Mouse (Mus musculus): Measurements from ENCODE around the gene Cmc2.

Gene Cmc2

GRCm38 (mm10) chr8:116905252-116905651 lies 16.0 kb downstream of the Cmc2 start:
- no peak for DNase-seq

- no peak for DNase-seq
These were observed 16.5 kb downstream of the Cmc2 start for GRCm38 (mm10) chr8:116904736-116905135.

GRCm38 (mm10) chr8:116895521-116895920 lies 25.7 kb downstream of the Cmc2 start:
- DNase-seq, result no peak

- DNase-seq, result no peak
These were observed 27.3 kb downstream of the Cmc2 start for GRCm38 (mm10) chr8:116893938-116894337.

- DNase-seq, result no peak
These were observed 28.6 kb downstream of the Cmc2 start for GRCm38 (mm10) chr8:116892636-116893035.

- no peak for DNase-seq
These were observed 29.1 kb downstream of the Cmc2 start for GRCm38 (mm10) chr8:116892130-116892529.

- DNase-seq, result no peak
These were observed 29.8 kb downstream of the Cmc2 start for GRCm38 (mm10) chr8:116891446-116891845.

GRCm38 (mm10) chr8:116887813-116888212 lies 33.4 kb downstream of the Cmc2 start:
- DNase-seq, result no peak

GRCm38 (mm10) chr8:116881396-116881795 lies 39.9 kb downstream of the Cmc2 start:
- no peak for DNase-seq

- DNase-seq, result no peak
These were observed 45.3 kb downstream of the Cmc2 start for GRCm38 (mm10) chr8:116875798-116876450.

GRCm38 (mm10) chr8:116873986-116874385 lies 47.3 kb downstream of the Cmc2 start:
- no peak for DNase-seq

GRCm38 (mm10) chr8:116873586-116873985 lies 47.7 kb downstream of the Cmc2 start:
- no peak for DNase-seq

- no peak for DNase-seq
These were observed 48.4 kb downstream of the Cmc2 start for GRCm38 (mm10) chr8:116872761-116873342.

- peak; percentile 72 for DNase-seq
These were observed 52.6 kb downstream of the Cmc2 start for GRCm38 (mm10) chr8:116868699-116869098.

- no peak for DNase-seq
These were observed 53.9 kb downstream of the Cmc2 start for GRCm38 (mm10) chr8:116867321-116867720.

GRCm38 (mm10) chr8:116866118-116866903 lies 54.9 kb downstream of the Cmc2 start:
- no peak for DNase-seq

- no peak for DNase-seq
These were observed 56.7 kb downstream of the Cmc2 start for GRCm38 (mm10) chr8:116864514-116864913.

- DNase-seq, result no peak
These were observed 57.2 kb downstream of the Cmc2 start for GRCm38 (mm10) chr8:116864022-116864387.

GRCm38 (mm10) chr8:116863357-116864021 lies 57.8 kb downstream of the Cmc2 start:
- DNase-seq, result peak; percentile 97

- no peak for DNase-seq
These were observed 59.1 kb downstream of the Cmc2 start for GRCm38 (mm10) chr8:116862191-116862590.

- no peak for DNase-seq
These were observed 69.2 kb downstream of the Cmc2 start for GRCm38 (mm10) chr8:116852042-116852441.

GRCm38 (mm10) chr8:116848042-116848441 lies 73.2 kb downstream of the Cmc2 start:
- DNase-seq, result no peak

GRCm38 (mm10) chr8:116842678-116843077 lies 78.6 kb downstream of the Cmc2 start:
- DNase-seq, result peak; percentile 46
